ENCODE assay signal across 15 mouse cellular contexts in genomic region chr6:87262666-87263065, GRCm38 (mm10).
"Had no signal": no experiment of that assay in that cellular context is flagged by ENCODE, and none has a peak within 500 bp of the region (broad histone marks: within the 10 kb centered on the region; RNA-seq: fewer than 3 reads in every experiment).

No protein-coding gene starts in this region.

- H3K4me3 ChIP-seq: lung, embryonic 15.5 days; megakaryocyte, embryonic 14.5 days; midbrain, embryonic 13.5 days; midbrain, embryonic 15.5 days; neural tube, embryonic 12.5 days; stomach, embryonic 15.5 days had no signal

- H3K9ac ChIP-seq: lung, embryonic 15.5 days; midbrain, embryonic 13.5 days; midbrain, embryonic 15.5 days; neural tube, embryonic 12.5 days; stomach, embryonic 15.5 days had no signal

- H3K27ac ChIP-seq: lung, embryonic 15.5 days; macrophage; midbrain, embryonic 13.5 days; midbrain, embryonic 15.5 days; neural tube, embryonic 12.5 days; stomach, embryonic 15.5 days; stomach, postnatal 0 days had no signal

- H3K36me3 ChIP-seq: midbrain, embryonic 13.5 days; midbrain, embryonic 15.5 days; neural tube, embryonic 12.5 days; stomach, embryonic 15.5 days had no signal

- H3K9me3 ChIP-seq: lung, embryonic 15.5 days; megakaryocyte, embryonic 14.5 days; midbrain, embryonic 13.5 days; midbrain, embryonic 15.5 days; neural tube, embryonic 12.5 days; stomach, embryonic 15.5 days had no signal

- H3K4me1 ChIP-seq: midbrain, embryonic 13.5 days; midbrain, embryonic 15.5 days; neural tube, embryonic 12.5 days; stomach, embryonic 15.5 days had no signal

- DNase-seq: lung, adult 2 months; lung, postnatal 14 days; lung, postnatal 36 days; right cerebral cortex, postnatal 14 days; thymus, adult 2 months; thymus, postnatal 25 days; thymus, postnatal 4 days had no signal
